Mouse (Mus musculus) stomach, postnatal 0 days (tissue): ENCODE results near the gene Olfr430. TPM values are rescaled to one million over a fixed set of nuclear protein-coding genes. Genes with fewer than 3 reads are reported as not detected.

Experiments used
- ATAC-seq: fragments of 200-750 bp; cut with Nextera tagmentation; 2 replicates; pipeline ENCODE4 v1.8.0; 2017; ENCODE audit not compliant: low FRiP score, low TSS enrichment
- DNase-seq: peaks from one replicate; pipeline ENCODE4 v3.0.0-alpha.2; 2016; ENCODE audit warnings: low spot score
- H3K27ac ChIP-seq: fragments of 300-500 bp; sonication (generic); replicated peaks from 2 replicates; pipeline ENCODE4 v1.5.1; 2014; ENCODE audit warnings: mild to moderate bottlenecking, control low read depth
- H3K27me3 ChIP-seq: fragments of 300-500 bp; sonication (generic); 2 replicates; pipeline ENCODE4 v1.6.1; 2014; ENCODE audit warnings: low read length; ENCODE audit not compliant: control insufficient read depth, insufficient read depth
- H3K36me3 ChIP-seq: fragments of 300-500 bp; sonication (generic); 2 replicates; pipeline ENCODE4 v1.6.1; 2014; ENCODE audit warnings: low read length, mixed read lengths; ENCODE audit not compliant: control insufficient read depth, insufficient read depth
- H3K4me1 ChIP-seq: fragments of 300-500 bp; sonication (generic); replicated peaks from 2 replicates; pipeline ENCODE4 v1.6.1; 2014; ENCODE audit warnings: antibody characterized with exemption; ENCODE audit not compliant: control insufficient read depth, insufficient read depth
- H3K4me2 ChIP-seq: fragments of 300-500 bp; sonication (generic); replicated peaks from 2 replicates; pipeline ENCODE4 v1.6.1; 2014; ENCODE audit warnings: low read depth, mild to moderate bottlenecking, control low read depth, moderate library complexity
- H3K4me3 ChIP-seq: fragments of 300-500 bp; sonication (generic); 2 replicates; pipeline ENCODE4 v1.5.1; 2014; ENCODE audit warnings: low read depth, low read length, control low read depth
- H3K9ac ChIP-seq: fragments of 300-500 bp; sonication (generic); 2 replicates; pipeline ENCODE4 v1.6.1; 2014; ENCODE audit warnings: mild to moderate bottlenecking, low read length, control low read depth, mixed read lengths
- H3K9me3 ChIP-seq: fragments of 300-500 bp; sonication (generic); 2 replicates; pipeline ENCODE4 v1.6.1; 2016; ENCODE audit warnings: low read length; ENCODE audit not compliant: control insufficient read depth
- CTCF ChIP-seq: IDR thresholded peaks from 2 replicates; pipeline ENCODE4 v1.5.1; 2016; ENCODE audit warnings: antibody characterized with exemption, low read depth, mild to moderate bottlenecking, moderate library complexity
- EP300 ChIP-seq: optimal IDR thresholded peaks from 2 replicates; pipeline ENCODE3; 2016; ENCODE audit warnings: antibody characterized with exemption
- WGBS: fragments of 180-500 bp; shearing (Covaris S2); extraction: QIAGEN DNeasy Blood & Tissue Kit; methylation state at CpG from one replicate; pipeline ENCODE4 v1.1.7; 2014; 5-methylcytosine and 5-hydroxymethylcytosine counted together
- polyA plus RNA-seq: library from polyadenylated mRNA; unstranded; fragments of >200 nt; fragmentation: Nextera tagmentation; extraction: Ambion mirVana; gene quantifications from 2 replicates; pipeline ENCODE4 v1.2.1, GENCODE M21; 2015

The Olfr430 gene
- polyA plus RNA-seq, 1 experiment from 2014 or later = not detected

GRCm38 (mm10) chr1:174121062-174121461 lies 54.7 kb downstream of the Olfr430 start, which contains the start of gene Olfr231:
TSS of gene Olfr231 (minus strand) at chr1:174121162.
- Histone ChIP-seq H3K9me3 (no peaks in the 10 kb centered on the region), H3K4me3 (no peak within 1 kb of the TSS), H3K27ac (no peak within 1 kb of the TSS), H3K9ac (no peak within 1 kb of the TSS), H3K4me2 (no peak within 1 kb of the TSS), H3K27me3 (no peaks in the 10 kb centered on the region), H3K36me3 (no peaks in the 10 kb centered on the region), H3K4me1 (no peaks in the 10 kb centered on the region)
- no peak for ATAC-seq
- DNase-seq = no peak
- no peak for TF ChIP-seq EP300
- TF ChIP-seq CTCF = no peak
- 49% methylated on average over 2 of the region's 2 CpGs for WGBS

Other genes starting within 250 kb of the Olfr430 start
- 1.4 TPM in 2 replicates for gene Ifi211, start 153.6 kb upstream of the Olfr430 start, polyA plus RNA-seq
- 3.8 and 4.0 TPM in 2 replicates for gene Mndal, start 124.1 kb upstream of the Olfr430 start, polyA plus RNA-seq
- gene Ifi203, start 123.9 kb upstream of the Olfr430 start, polyA plus RNA-seq = 1.6 and 2.0 TPM in 2 replicates
- 0.19 and 0.51 TPM in 2 replicates for gene Ifi202b, start 83.9 kb upstream of the Olfr430 start, polyA plus RNA-seq
- gene Ifi205, start 34.8 kb upstream of the Olfr430 start, polyA plus RNA-seq = 0.33 and 0.50 TPM in 2 replicates
- gene Olfr433, start 25.9 kb upstream of the Olfr430 start, polyA plus RNA-seq = not detected in 2 replicates
- not detected in 2 replicates for gene Olfr432, start 17.4 kb upstream of the Olfr430 start, polyA plus RNA-seq
- gene Olfr429, start 17.7 kb downstream of the Olfr430 start, polyA plus RNA-seq = not detected in 2 replicates
- not detected in 2 replicates for gene Olfr427, start 30.3 kb downstream of the Olfr430 start, polyA plus RNA-seq
- gene Olfr231, start 54.6 kb downstream of the Olfr430 start, polyA plus RNA-seq = not detected in 2 replicates
- gene Olfr424, start 64.9 kb downstream of the Olfr430 start, polyA plus RNA-seq = 0.11 TPM in 1 of 2 replicates, not detected in the other
- not detected in 2 replicates for gene Olfr420, start 89.0 kb downstream of the Olfr430 start, polyA plus RNA-seq
- gene Spta1, start 106.2 kb downstream of the Olfr430 start, polyA plus RNA-seq = 0.02 TPM in 2 replicates
- not detected in 2 replicates for gene Olfr419, start 185.5 kb downstream of the Olfr430 start, polyA plus RNA-seq